Mouse (Mus musculus) large intestine, adult 2 months (tissue): ENCODE data around the gene Zbtb20. TPM values are rescaled to one million over a fixed set of nuclear protein-coding genes. Genes with fewer than 3 reads are reported as not detected.

Experiments
- DNase-seq: peaks from one replicate; pipeline ENCODE4 v3.0.0-alpha.2; 2012; ENCODE audit warnings: low read depth, low spot score
- WGBS: fragments of 180-500 bp; shearing (Covaris S2); methylation state at CpG from one replicate; pipeline ENCODE4 v1.1.7; 2018; 5-methylcytosine and 5-hydroxymethylcytosine counted together
- polyA plus RNA-seq: library from polyadenylated mRNA; depleted of rRNA; stranded (reverse); fragments of >200 nt; gene quantifications from 2 replicates; pipeline ENCODE4 v1.2.3, GENCODE M21; 2012

Gene Zbtb20
- polyA plus RNA-seq, 1 experiment, result 2.9 TPM

- DNase-seq, result no peak
- WGBS, result 88% methylated on average over 3 of the region's 3 CpGs
Measured at GRCm38 (mm10) chr16:43046686-43047085, 171.0 kb downstream of the Zbtb20 start.

- 48% methylated on average over 3 of the region's 3 CpGs for WGBS
- no peak for DNase-seq
Measured at GRCm38 (mm10) chr16:43069666-43070295, 194.1 kb downstream of the Zbtb20 start.

GRCm38 (mm10) chr16:43071875-43072274 lies 196.2 kb downstream of the Zbtb20 start:
- no peak for DNase-seq
- 78% methylated on average over 3 of the region's 3 CpGs for WGBS

GRCm38 (mm10) chr16:43072818-43073594 lies 197.3 kb downstream of the Zbtb20 start:
- DNase-seq, result no peak
- 81% methylated on average over 5 of the region's 5 CpGs for WGBS

- WGBS, result 33% methylated on average over 2 of the region's 2 CpGs
- DNase-seq, result no peak
Measured at GRCm38 (mm10) chr16:43080403-43080802, 204.7 kb downstream of the Zbtb20 start.

GRCm38 (mm10) chr16:43080923-43081702 lies 205.4 kb downstream of the Zbtb20 start:
- WGBS, result 42% methylated on average over 5 of the region's 5 CpGs
- DNase-seq, result peak; percentile 6

- no peak for DNase-seq
- 85% methylated on average over 6 of the region's 6 CpGs for WGBS
Measured at GRCm38 (mm10) chr16:43081995-43082394, 206.3 kb downstream of the Zbtb20 start.

GRCm38 (mm10) chr16:43082801-43083200 lies 207.1 kb downstream of the Zbtb20 start:
- DNase-seq, result no peak
- WGBS, result 60% methylated on average over 5 of the region's 5 CpGs

GRCm38 (mm10) chr16:43090188-43090587 lies 214.5 kb downstream of the Zbtb20 start:
- DNase-seq, result no peak
- WGBS, result 56% methylated on average over 3 of the region's 3 CpGs

GRCm38 (mm10) chr16:43094161-43094560 lies 218.5 kb downstream of the Zbtb20 start:
- WGBS, result 75% methylated on average over 1 of the region's 1 CpGs
- no peak for DNase-seq

- DNase-seq, result no peak
- 92% methylated on average over 6 of the region's 6 CpGs for WGBS
Measured at GRCm38 (mm10) chr16:43094756-43095155, 219.1 kb downstream of the Zbtb20 start.

- DNase-seq, result no peak
Measured at GRCm38 (mm10) chr16:43096040-43096439, 220.4 kb downstream of the Zbtb20 start.

- 96% methylated on average over 4 of the region's 4 CpGs for WGBS
- no peak for DNase-seq
Measured at GRCm38 (mm10) chr16:43098153-43098552, 222.5 kb downstream of the Zbtb20 start.

- DNase-seq, result no peak
- WGBS, result 73% methylated on average over 5 of the region's 5 CpGs
Measured at GRCm38 (mm10) chr16:43098666-43099065, 223.0 kb downstream of the Zbtb20 start.

GRCm38 (mm10) chr16:43111288-43111687 lies 235.6 kb downstream of the Zbtb20 start:
- WGBS, result 59% methylated on average over 1 of the region's 1 CpGs

GRCm38 (mm10) chr16:43113968-43114367 lies 238.3 kb downstream of the Zbtb20 start:
- no peak for DNase-seq
- WGBS, result 39% methylated on average over 1 of the region's 1 CpGs

More at GRCm38 (mm10) chr16:43111288-43111687, 235.6 kb downstream of the Zbtb20 start:
- DNase-seq, result no peak

- WGBS, result 91% methylated on average over 4 of the region's 4 CpGs
- no peak for DNase-seq
Measured at GRCm38 (mm10) chr16:43129966-43130365, 254.3 kb downstream of the Zbtb20 start.

GRCm38 (mm10) chr16:43130583-43130982 lies 254.9 kb downstream of the Zbtb20 start:
- 50% methylated on average over 6 of the region's 6 CpGs for WGBS
- no peak for DNase-seq

- DNase-seq, result peak; percentile 11
Measured at GRCm38 (mm10) chr16:43131077-43131476, 255.4 kb downstream of the Zbtb20 start.

GRCm38 (mm10) chr16:43168506-43168905 lies 292.8 kb downstream of the Zbtb20 start:
- DNase-seq, result peak; percentile 8
- 79% methylated on average over 4 of the region's 4 CpGs for WGBS
